Mouse (Mus musculus) spleen, adult 12 weeks (tissue): ENCODE data around the gene Lrrc51.
"Not testable (repeated sequence)": the region's sequence is repeated elsewhere in the genome, so short reads cannot be mapped to it uniquely, and the experiment has no call there.

Experiments used
- DNase-seq: peaks from one replicate; pipeline ENCODE4 v3.0.0; 2022; ENCODE audit warnings: low spot score

Gene Lrrc51

GRCm38 (mm10) chr7:101937569-101937968 is 3.9 kb upstream of the Lrrc51 start:
- DNase-seq, result no peak

- no peak for DNase-seq
Observed at GRCm38 (mm10) chr7:101936996-101937395, 3.3 kb upstream of the Lrrc51 start.

GRCm38 (mm10) chr7:101935957-101936356 is 2.3 kb upstream of the Lrrc51 start:
- no peak for DNase-seq

GRCm38 (mm10) chr7:101933300-101933699 is 395 bp downstream of the Lrrc51 start:
- DNase-seq, result no peak

- no peak for DNase-seq
Observed at GRCm38 (mm10) chr7:101932551-101932950, 1.1 kb downstream of the Lrrc51 start.

GRCm38 (mm10) chr7:101928093-101928492 is 5.6 kb downstream of the Lrrc51 start:
- no peak for DNase-seq

- not testable (repeated sequence) for DNase-seq
Observed at GRCm38 (mm10) chr7:101925892-101926291, 7.8 kb downstream of the Lrrc51 start.

- DNase-seq, result peak; percentile 46
Observed at GRCm38 (mm10) chr7:101918071-101918470, 15.6 kb downstream of the Lrrc51 start.

- DNase-seq, result no peak
Observed at GRCm38 (mm10) chr7:101911982-101912381, 21.7 kb downstream of the Lrrc51 start.

- DNase-seq, result no peak
Observed at GRCm38 (mm10) chr7:101910138-101910537, 23.6 kb downstream of the Lrrc51 start.

- DNase-seq, result no peak
Observed at GRCm38 (mm10) chr7:101908367-101908766, 25.3 kb downstream of the Lrrc51 start.

GRCm38 (mm10) chr7:101906696-101907095 is 27.0 kb downstream of the Lrrc51 start:
- DNase-seq, result no peak

- DNase-seq, result no peak
Observed at GRCm38 (mm10) chr7:101906287-101906681, 27.4 kb downstream of the Lrrc51 start, which contains the start of gene Tomt. Tomt (minus strand) TSS chr7:101906359.

GRCm38 (mm10) chr7:101905561-101906286 is 28.0 kb downstream of the Lrrc51 start, which contains the start of gene Lamtor1:
Lamtor1 (plus strand) TSS chr7:101905904.
- DNase-seq, result peak; percentile 99

- no peak for DNase-seq
Observed at GRCm38 (mm10) chr7:101902846-101903245, 30.8 kb downstream of the Lrrc51 start.

- DNase-seq, result no peak
Observed at GRCm38 (mm10) chr7:101901969-101902368, 31.7 kb downstream of the Lrrc51 start.

- no peak for DNase-seq
Observed at GRCm38 (mm10) chr7:101900331-101901097, 33.2 kb downstream of the Lrrc51 start.

- DNase-seq, result peak; percentile 92
Observed at GRCm38 (mm10) chr7:101896104-101897066, 37.3 kb downstream of the Lrrc51 start.

- DNase-seq, result no peak
Observed at GRCm38 (mm10) chr7:101895695-101896094, 38.0 kb downstream of the Lrrc51 start.

GRCm38 (mm10) chr7:101888460-101888859 is 45.2 kb downstream of the Lrrc51 start:
- DNase-seq, result no peak

GRCm38 (mm10) chr7:101886274-101886673 is 47.4 kb downstream of the Lrrc51 start:
- DNase-seq, result no peak

- no peak for DNase-seq
Observed at GRCm38 (mm10) chr7:101884160-101884559, 49.5 kb downstream of the Lrrc51 start.
